Mouse (Mus musculus) embryonic fibroblast, embryonic 13.5 days (primary cell): ENCODE results near the gene Rnf167. TPM values are rescaled to one million over a fixed set of nuclear protein-coding genes. Genes with fewer than 3 reads are reported as not detected.

Source experiments
- H3K27ac ChIP-seq: 2 replicates; pipeline ENCODE4 v1.5.1; 2012; ENCODE audit warnings: low read length, control low read depth, inconsistent platforms; ENCODE audit not compliant: insufficient read depth
- H3K4me1 ChIP-seq: 2 replicates; pipeline ENCODE4 v1.6.1; 2011; ENCODE audit warnings: low read length; ENCODE audit not compliant: control insufficient read depth, insufficient read depth
- H3K4me3 ChIP-seq: 2 replicates; pipeline ENCODE4 v1.5.1; 2011; ENCODE audit warnings: mild to moderate bottlenecking, control low read depth, low read length; ENCODE audit not compliant: insufficient read depth
- CTCF ChIP-seq: IDR thresholded peaks from 2 replicates; pipeline ENCODE4 v1.5.1; 2011; ENCODE audit warnings: mild to moderate bottlenecking, control low read depth, low read length, moderate library complexity, borderline replicate concordance; ENCODE audit not compliant: insufficient read depth
- POLR2A ChIP-seq: IDR thresholded peaks from 2 replicates; pipeline ENCODE4 v1.6.1; 2011; ENCODE audit warnings: low read depth, mild to moderate bottlenecking, control low read depth, low read length, moderate library complexity
- polyA plus RNA-seq: library from polyadenylated mRNA; stranded (reverse); fragments of >200 nt; gene quantifications from 2 replicates; pipeline ENCODE4 v1.2.4, GENCODE M21; 2011; ENCODE audit warnings: low read depth; ENCODE audit not compliant: missing spikeins, insufficient read length

Gene Rnf167
- polyA plus RNA-seq, 1 experiment: 19.5 TPM

GRCm38 (mm10) chr11:70646259-70646555, 828 bp upstream of the Rnf167 start:
- H3K4me3 ChIP-seq: peak overlapping the region; percentile 68

DNA sequence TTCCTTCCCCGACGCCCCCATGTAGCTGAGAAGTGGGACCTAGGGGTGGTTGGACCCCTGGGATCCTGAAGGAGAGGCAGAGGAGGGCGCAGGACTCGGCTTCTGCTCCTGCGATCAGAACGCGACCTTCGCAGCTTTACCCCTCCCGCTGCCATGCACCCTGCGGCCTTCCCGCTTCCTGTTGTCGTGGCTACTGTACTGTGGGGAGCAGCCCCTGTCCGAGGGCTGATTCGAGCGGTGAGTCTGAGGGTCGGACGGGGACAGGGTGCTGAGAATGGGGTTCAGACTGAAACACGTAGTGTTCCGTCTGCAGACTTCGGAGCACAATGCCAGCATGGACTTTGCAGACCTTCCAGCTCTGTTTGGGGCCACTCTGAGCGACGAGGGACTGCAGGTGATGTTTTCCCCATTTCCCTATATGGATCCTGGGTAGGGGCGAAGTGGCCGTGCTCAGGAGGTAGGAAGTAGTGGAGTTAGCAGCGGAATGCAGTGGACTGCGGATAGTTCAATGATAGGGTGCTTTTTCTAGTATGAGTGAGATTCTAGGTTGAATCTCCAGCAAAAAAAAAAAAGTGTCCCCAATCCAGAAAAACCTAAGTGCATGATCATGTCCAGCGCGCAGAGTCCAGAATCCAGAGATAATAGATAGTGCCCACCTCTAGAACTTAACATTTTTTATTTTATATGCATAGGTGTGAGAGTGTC, 833 bp downstream of the Rnf167 start:
- H3K27ac ChIP-seq: peak overlapping the region; percentile 94
- peaks cover 13% of the 10 kb centered on the region for H3K4me1 ChIP-seq

More at GRCm38 (mm10) chr11:70646259-70646555, 828 bp upstream of the Rnf167 start:
- Histone ChIP-seq H3K4me1 (peaks cover 13% of the 10 kb centered on the region), H3K27ac (no peak overlapping the region)
- TF ChIP-seq CTCF (no peak), POLR2A (no peak)

GRCm38 (mm10) chr11:70648512-70648911, 1.5 kb downstream of the Rnf167 start:
- Histone ChIP-seq H3K27ac (peak overlapping the region; percentile 94; the same call in 1 of the 2 replicates), H3K4me3 (peak overlapping the region; percentile 51), H3K4me1 (peaks cover 13% of the 10 kb centered on the region)
- TF ChIP-seq POLR2A (0 out of 2 replicates have a peak, but pooled peaks have one; percentile 15), CTCF (no peak)

More for the DNA sequence above, 833 bp downstream of the Rnf167 start:
- TF ChIP-seq CTCF (no peak), POLR2A (peak; percentile 55)
- peak overlapping the region; percentile 51 for H3K4me3 ChIP-seq

DNA sequence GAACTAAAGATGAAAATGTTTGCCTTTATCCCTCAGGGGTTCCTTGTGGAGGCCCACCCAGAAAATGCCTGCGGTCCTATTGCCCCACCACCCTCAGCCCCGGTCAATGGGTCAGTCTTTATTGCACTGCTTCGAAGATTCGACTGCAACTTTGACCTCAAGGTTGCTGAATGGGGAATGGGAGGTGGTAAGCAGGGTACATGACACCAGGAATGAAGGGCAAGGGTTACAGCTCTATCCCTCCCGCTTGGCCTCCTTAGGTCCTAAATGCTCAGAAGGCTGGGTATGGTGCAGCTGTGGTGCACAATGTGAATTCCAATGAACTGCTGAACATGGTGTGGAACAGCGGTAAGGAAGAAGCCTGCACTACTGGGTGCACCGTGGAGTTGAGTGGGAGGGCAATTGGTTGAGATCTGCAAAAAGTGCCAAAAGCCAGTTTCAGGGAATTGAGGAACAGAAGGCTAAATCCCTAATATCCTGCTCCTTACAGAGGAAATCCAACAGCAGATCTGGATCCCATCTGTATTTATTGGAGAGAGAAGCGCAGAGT, 2.2 kb downstream of the Rnf167 start:
- H3K4me1 ChIP-seq: peaks cover 13% of the 10 kb centered on the region
- no peak overlapping the region for H3K27ac ChIP-seq
- no peak for TF ChIP-seq CTCF
- 0 out of 2 replicates have a peak, but pooled peaks have one; percentile 6 for TF ChIP-seq POLR2A
- H3K4me3 ChIP-seq: no peak overlapping the region

- Histone ChIP-seq H3K4me1 (peaks cover 13% of the 10 kb centered on the region), H3K4me3 (peak overlapping the region; percentile 86), H3K27ac (peak overlapping the region; percentile 79)
- no peak for TF ChIP-seq CTCF
- peak; percentile 35 for TF ChIP-seq POLR2A
Observed at GRCm38 (mm10) chr11:70650322-70651175, 3.5 kb downstream of the Rnf167 start.

DNA sequence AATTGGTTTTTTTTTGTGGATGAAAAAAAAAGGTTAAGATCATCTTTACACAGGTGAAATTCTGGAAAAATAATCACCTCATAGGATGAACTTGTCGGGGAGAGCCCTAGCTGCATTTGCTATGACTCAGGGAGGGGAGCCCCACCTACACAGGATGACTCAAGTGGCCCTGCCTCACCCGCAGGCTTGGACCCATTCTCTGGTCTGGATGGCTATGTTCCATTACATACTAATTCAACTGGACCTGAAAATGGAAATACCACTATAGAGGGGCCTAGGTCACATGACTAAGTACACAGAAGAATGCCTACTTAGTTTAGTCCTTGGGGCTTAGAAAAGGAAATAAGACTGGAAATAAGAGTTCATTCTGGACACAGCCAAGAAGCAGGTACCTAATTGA, 4.4 kb downstream of the Rnf167 start:
- H3K4me3 ChIP-seq: peak overlapping the region; percentile 86
- no peak for TF ChIP-seq CTCF
- TF ChIP-seq POLR2A: peak; percentile 16; the same call in 1 of the 2 replicates
- H3K4me1 ChIP-seq: peaks cover 8% of the 10 kb centered on the region; the same call in 1 of the 2 replicates
- H3K27ac ChIP-seq: peak overlapping the region; percentile 79; the same call in 1 of the 2 replicates

GRCm38 (mm10) chr11:70652029-70652883, 5.2 kb downstream of the Rnf167 start:
- H3K4me1 ChIP-seq: peaks cover 11% of the 10 kb centered on the region; the same call in 1 of the 2 replicates

GRCm38 (mm10) chr11:70652884-70653344, 5.9 kb downstream of the Rnf167 start:
- TF ChIP-seq CTCF: no peak
- TF ChIP-seq POLR2A: no peak
- Histone ChIP-seq H3K27ac (peak overlapping the region; percentile 87), H3K4me3 (peak overlapping the region; percentile 86), H3K4me1 (peaks cover 13% of the 10 kb centered on the region; the same call in 1 of the 2 replicates)

More at GRCm38 (mm10) chr11:70652029-70652883, 5.2 kb downstream of the Rnf167 start:
- Histone ChIP-seq H3K27ac (peak overlapping the region; percentile 87), H3K4me3 (peak overlapping the region; percentile 86)
- TF ChIP-seq CTCF (no peak), POLR2A (no peak; the same call in 1 of the 2 replicates)
